Mouse (Mus musculus): Measurements from ENCODE around the gene Pla2g6.
A peak's percentile ranks its signal among the peaks of the same experiment; 100 is the strongest.

Pla2g6 gene

GRCm38 (mm10) chr15:79321733-79322190 lies 6.4 kb downstream of the Pla2g6 start:
- DNase-seq, result no peak

- no peak for DNase-seq
Observed at GRCm38 (mm10) chr15:79313848-79314369, 14.3 kb downstream of the Pla2g6 start.

GRCm38 (mm10) chr15:79307861-79308260 lies 20.3 kb downstream of the Pla2g6 start:
- no peak for DNase-seq

GRCm38 (mm10) chr15:79306043-79306637 lies 22.1 kb downstream of the Pla2g6 start:
- no peak for DNase-seq

- DNase-seq, result no peak
Observed at GRCm38 (mm10) chr15:79304832-79305231, 23.4 kb downstream of the Pla2g6 start.

- DNase-seq, result peak; percentile 23
Observed at GRCm38 (mm10) chr15:79303725-79304124, 24.5 kb downstream of the Pla2g6 start.

GRCm38 (mm10) chr15:79299563-79300155 lies 28.5 kb downstream of the Pla2g6 start:
- no peak for DNase-seq

- no peak for DNase-seq
Observed at GRCm38 (mm10) chr15:79298553-79298952, 29.6 kb downstream of the Pla2g6 start.

GRCm38 (mm10) chr15:79292779-79293178 lies 35.4 kb downstream of the Pla2g6 start:
- no peak for DNase-seq

GRCm38 (mm10) chr15:79290340-79290739 lies 37.9 kb downstream of the Pla2g6 start:
- no peak for DNase-seq

GRCm38 (mm10) chr15:79289441-79289840 lies 38.7 kb downstream of the Pla2g6 start:
- DNase-seq, result no peak

- no peak for DNase-seq
Observed at GRCm38 (mm10) chr15:79288387-79288786, 39.8 kb downstream of the Pla2g6 start.

- DNase-seq, result no peak
Observed at GRCm38 (mm10) chr15:79287091-79287490, 41.1 kb downstream of the Pla2g6 start.

GRCm38 (mm10) chr15:79286141-79286540 lies 42.0 kb downstream of the Pla2g6 start:
- no peak for DNase-seq

- DNase-seq, result no peak
Observed at GRCm38 (mm10) chr15:79285399-79285798, 42.8 kb downstream of the Pla2g6 start, which contains the start of gene Baiap2l2. Baiap2l2 (minus strand) TSS chr15:79285537.

GRCm38 (mm10) chr15:79283371-79283770 lies 44.8 kb downstream of the Pla2g6 start:
- no peak for DNase-seq

- DNase-seq, result no peak
Observed at GRCm38 (mm10) chr15:79282434-79282833, 45.8 kb downstream of the Pla2g6 start.

- peak; percentile 57 for DNase-seq
Observed at GRCm38 (mm10) chr15:79281389-79281788, 46.8 kb downstream of the Pla2g6 start.

GRCm38 (mm10) chr15:79280850-79281249 lies 47.3 kb downstream of the Pla2g6 start:
- peak; percentile 42 for DNase-seq

- peak; percentile 35 for DNase-seq
Observed at GRCm38 (mm10) chr15:79280209-79280608, 48.0 kb downstream of the Pla2g6 start.

GRCm38 (mm10) chr15:79277728-79278127 lies 50.5 kb downstream of the Pla2g6 start:
- DNase-seq, result no peak

- no peak for DNase-seq
Observed at GRCm38 (mm10) chr15:79273020-79273419, 55.2 kb downstream of the Pla2g6 start.

- DNase-seq, result peak; percentile 57
Observed at GRCm38 (mm10) chr15:79271124-79271746, 57.0 kb downstream of the Pla2g6 start.
